Mouse (Mus musculus): Measurements from ENCODE around the gene Rbm39.
"Not testable (repeated sequence)": the region's sequence is repeated elsewhere in the genome, so short reads cannot be mapped to it uniquely, and the experiment has no call there.

Gene Rbm39

DNA sequence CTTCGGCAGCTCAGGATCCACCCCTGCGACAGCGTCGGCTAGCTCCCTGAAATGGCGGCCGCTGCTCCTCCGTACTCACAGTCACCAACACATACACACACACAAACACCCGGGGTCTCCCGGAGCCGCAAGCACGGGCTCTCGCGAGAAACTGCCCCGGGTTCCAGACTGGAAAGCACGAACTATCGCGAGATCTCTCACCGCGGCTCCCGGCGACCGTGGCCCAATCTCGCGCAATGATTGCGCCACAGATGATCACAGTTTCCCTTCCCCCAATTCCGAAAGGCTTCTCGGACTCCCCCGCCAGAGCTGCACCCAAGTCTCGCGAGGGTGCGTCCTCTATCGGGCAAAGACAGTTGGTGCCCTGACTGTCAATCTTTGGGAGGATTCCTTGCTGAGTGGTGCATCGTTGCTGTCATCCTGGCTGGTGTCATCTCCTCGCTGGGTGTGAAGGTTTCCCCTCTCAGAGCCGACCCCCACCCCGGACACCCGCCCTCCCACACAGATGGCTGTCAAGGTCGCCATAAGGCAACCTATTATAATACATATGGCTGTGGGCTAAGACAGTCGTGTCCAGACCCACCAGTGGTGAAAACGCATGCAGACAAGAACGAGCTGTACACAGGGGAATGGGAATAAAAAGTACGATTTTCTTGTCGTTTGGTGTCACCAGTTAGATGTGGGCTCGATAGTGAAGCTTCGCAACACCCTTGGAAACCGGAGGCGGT, at the start of gene Rbm39:
Gene Rbm39 (minus strand): TSS at position 145 of the 728 bp plus-strand sequence.
- DNase-seq (ENCODE audit: low spot score), result peak; percentile 100

DNA sequence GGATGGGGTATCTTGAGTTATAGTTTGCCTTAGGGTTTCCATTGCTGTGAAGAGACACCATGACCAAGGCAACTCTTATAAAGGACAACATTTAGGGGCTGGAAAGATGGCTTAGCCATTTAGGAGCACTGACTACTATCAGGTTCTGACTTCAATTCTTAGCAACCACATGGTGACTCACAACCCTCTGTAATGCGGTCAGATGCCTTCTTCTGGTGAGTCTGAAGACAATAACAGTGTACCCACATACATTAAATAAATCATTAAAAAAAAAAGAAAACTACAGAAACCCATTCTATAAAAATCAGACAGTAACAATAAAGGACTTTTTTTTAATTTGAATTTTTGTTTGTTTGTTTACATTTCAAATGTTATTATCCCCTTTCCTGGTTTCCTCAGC, 49.1 kb upstream of the Rbm39 start:
- no peak for DNase-seq (ENCODE audit: low spot score)

DNA sequence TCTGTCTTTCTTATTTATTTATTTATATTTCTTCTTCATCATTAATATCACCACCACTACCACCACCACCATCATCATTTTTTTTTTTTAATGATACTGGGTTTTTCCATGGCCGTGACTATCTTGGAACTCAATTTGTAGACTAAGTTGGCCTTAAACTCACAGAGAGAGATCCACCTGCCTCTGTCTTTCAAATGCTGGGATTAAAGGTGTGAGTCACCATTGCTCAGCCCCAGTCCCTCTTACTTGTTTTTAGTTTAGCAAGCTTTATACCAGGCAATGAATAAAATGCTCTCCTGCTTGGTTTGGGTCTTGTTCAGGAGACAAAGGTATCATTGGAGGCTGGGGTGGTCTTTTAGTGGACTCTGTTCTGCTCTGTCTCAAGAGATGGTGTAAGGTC, 47.7 kb upstream of the Rbm39 start:
- DNase-seq (ENCODE audit: low spot score), result no peak

- no peak for DNase-seq (ENCODE audit: low spot score)
These were observed 44.0 kb upstream of the Rbm39 start for GRCm38 (mm10) chr2:156224043-156224442.

GRCm38 (mm10) chr2:156222100-156222499, 42.1 kb upstream of the Rbm39 start:
- DNase-seq (ENCODE audit: low spot score), result no peak

- DNase-seq (ENCODE audit: low spot score), result no peak
These were observed 37.7 kb upstream of the Rbm39 start for GRCm38 (mm10) chr2:156217786-156218185.

DNA sequence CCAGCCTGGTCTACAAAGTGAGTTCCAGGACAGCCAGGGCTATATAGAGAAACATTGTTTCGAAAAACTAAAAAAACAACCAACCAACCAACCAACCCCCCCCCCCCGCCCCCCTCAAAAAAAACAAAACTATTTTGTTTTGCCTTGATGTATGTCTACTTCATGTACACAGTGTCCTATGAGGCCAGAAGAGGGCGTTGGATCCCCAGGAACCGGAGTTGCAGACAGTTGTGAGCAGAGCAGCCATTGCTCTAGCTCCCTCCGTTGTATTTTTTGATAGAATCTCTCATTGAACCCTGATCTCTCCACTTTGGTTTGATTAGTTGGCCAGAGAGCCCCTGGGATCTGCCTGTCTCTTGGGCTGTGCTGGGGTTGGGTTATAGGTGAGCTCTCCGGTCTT, 23.9 kb upstream of the Rbm39 start:
- DNase-seq (ENCODE audit: low spot score), result no peak

DNA sequence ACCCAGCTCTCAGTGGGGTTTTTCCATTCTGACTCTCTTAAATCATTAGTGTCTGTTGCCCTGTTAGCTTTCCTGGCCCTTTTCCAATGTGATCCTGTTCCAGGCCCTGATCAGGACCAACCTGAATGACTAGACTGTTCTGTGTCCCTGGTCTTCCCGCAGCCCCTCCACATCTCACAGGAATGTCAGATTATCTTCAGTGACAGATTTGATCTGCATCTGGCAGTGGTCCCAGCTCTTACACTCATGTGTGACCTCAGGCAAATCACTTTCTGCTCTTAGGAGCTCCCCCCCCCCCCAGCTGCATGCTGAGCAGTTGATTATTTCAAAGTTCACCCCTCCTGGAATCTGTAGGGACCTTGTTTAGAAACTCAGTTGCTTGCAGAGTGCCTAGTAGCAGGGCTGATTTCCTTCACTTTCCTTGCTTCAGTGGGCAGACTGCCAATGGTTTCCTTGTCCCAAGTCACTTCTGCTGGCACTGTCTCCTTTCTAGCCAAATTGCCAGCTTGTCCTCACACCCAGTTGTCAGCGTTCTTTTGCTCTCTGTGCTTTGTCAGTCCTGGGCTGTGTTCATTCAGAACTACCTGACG, 22.9 kb upstream of the Rbm39 start:
- DNase-seq (ENCODE audit: low spot score), result peak; percentile 46

- no peak for DNase-seq (ENCODE audit: low spot score)
These were observed 21.4 kb upstream of the Rbm39 start for GRCm38 (mm10) chr2:156201486-156201885.

DNA sequence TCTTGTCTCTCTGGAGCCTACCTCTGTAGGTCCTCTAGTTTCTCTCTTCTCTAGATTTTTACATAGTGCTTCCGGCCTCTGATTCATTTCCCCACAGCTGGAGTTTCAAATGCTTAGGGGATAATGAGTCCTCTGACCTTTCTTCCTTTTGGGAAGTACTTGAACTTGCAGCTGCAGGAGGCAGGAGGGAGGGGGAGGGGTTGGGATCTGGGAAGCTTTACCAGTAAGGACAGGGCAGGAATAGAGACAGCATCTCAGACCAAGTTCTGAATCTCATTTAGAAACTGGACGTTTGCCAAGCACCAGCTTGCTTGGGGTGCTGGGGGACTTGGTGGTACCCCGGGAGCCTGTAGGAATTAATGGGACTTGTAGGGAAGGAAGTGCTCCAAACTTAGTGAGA, 19.9 kb upstream of the Rbm39 start:
- DNase-seq (ENCODE audit: low spot score), result no peak

GRCm38 (mm10) chr2:156197129-156197911, 17.3 kb upstream of the Rbm39 start:
- DNase-seq (ENCODE audit: low spot score), result no peak

DNA sequence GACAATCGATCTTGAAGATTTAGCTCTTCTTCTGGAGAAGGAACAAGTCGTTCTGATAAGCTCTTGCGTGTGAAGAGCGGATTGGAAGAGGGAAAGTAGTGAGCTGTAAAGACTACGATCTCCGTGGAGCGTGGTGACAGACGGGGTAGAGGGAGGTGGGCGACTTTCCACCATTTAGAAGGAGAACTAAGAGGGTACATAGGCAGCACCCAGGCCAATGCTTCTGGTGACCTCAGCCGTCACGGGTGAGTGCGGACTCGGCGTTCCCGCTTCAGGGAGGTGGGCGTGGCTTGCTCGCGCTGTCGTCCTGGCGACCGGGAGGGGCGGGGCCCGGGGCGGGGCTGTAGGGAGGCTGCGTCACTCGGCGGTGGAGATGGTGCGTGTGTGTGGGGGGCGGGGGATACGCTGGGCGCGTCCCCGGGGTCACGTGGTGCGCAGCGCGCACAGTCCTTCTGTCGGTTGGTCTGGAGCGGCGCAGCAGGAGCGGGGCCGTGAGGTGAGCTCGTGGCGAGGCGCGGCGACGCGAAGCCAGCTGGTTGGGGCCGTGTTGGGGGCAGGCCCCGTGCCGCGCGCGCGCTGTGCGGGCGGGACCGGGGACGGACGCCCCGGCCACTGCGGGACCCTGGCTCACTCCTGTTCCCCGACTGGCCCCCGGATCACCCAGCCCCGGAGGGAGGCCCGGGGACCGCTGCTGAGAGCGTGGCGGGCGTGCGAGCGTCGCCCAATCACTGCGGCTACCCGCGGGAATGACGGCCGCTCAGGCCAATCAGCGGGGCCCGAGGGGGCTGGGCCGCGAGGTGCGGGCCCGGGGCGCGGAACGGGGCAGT, 16.5 kb upstream of the Rbm39 start, which contains the start of gene Phf20:
Gene Phf20 (plus strand): TSS at position 165 of the 827 bp plus-strand sequence.
- peak; percentile 98 for DNase-seq (ENCODE audit: low spot score)

- DNase-seq (ENCODE audit: low spot score), result peak; percentile 48
These were observed 14.5 kb upstream of the Rbm39 start for GRCm38 (mm10) chr2:156194571-156194970.

- DNase-seq (ENCODE audit: low spot score), result no peak
These were observed 13.2 kb upstream of the Rbm39 start for GRCm38 (mm10) chr2:156193066-156193862.

- no peak for DNase-seq (ENCODE audit: low spot score)
These were observed 12.0 kb upstream of the Rbm39 start for GRCm38 (mm10) chr2:156192068-156192467.

- DNase-seq (ENCODE audit: low spot score), result no peak
These were observed 11.5 kb upstream of the Rbm39 start for GRCm38 (mm10) chr2:156191540-156191939.

DNA sequence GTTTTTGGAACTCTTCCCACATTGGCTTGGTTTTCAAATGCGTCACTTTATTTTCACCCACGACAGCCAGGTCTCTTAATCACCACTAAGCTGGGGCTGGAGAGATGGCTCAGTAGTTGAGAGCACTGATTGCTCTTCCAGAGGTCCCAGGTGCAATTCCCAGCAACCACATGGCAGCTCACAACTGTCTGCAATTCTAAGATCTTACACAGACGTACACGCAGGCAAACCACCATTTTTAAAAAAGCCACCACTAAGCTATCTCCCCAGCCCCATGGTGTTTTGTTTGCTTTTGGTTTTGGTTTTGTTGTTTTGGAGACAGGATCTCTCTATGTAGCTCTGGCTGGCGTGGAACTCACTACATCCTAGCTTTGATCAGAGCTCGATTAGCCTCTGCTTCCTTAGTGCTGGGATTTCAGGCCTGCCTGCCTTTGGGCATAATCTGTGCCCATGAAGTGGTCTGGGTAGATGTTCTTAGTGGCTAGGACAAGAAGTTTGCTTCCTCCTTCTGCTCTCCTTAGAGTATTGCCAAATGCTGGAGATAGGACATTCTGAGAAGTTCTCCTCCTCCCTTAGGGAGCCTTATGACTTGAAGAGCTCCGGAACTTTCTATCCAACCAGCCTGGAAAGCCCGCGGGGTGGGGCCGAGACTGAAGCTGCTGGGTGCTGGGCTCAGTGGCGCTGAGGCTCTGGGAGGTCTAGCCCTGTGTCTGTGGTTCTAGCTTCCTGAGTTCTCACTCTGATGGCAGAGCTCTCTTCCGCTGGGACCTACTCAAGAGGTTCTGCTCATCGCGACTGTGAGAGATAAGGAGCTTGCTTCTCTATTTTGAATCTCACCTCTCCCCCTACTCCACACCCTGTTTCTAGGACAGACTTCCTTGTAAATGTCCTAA, 10.2 kb upstream of the Rbm39 start:
- DNase-seq (ENCODE audit: low spot score), result peak; percentile 41

GRCm38 (mm10) chr2:156189241-156189640, 9.2 kb upstream of the Rbm39 start:
- DNase-seq (ENCODE audit: low spot score), result not testable (repeated sequence)

- no peak for DNase-seq (ENCODE audit: low spot score)
These were observed 1.6 kb upstream of the Rbm39 start for GRCm38 (mm10) chr2:156181592-156181991.
